ENCODE assay signal across 20 mouse cellular contexts in genomic region chr10:5239680-5240079, GRCm38 (mm10).
A peak's percentile ranks its signal among the peaks of the same experiment; 100 is the strongest.
DNase-seq lines count a peak whose midpoint lies in the region; ATAC-seq lines count a peak whose summit lies in the region.
"Had no signal": no experiment of that assay in that cellular context is flagged by ENCODE, and none has a peak within 500 bp of the region (broad histone marks: within the 10 kb centered on the region; RNA-seq: fewer than 3 reads in every experiment).

No protein-coding gene starts in this region.

- H3K4me3 ChIP-seq in hindbrain, embryonic 11.5 days (ENCODE audit: low read depth, low read length), result no peak overlapping the region
- H3K4me3 ChIP-seq in hindbrain, embryonic 10.5 days, result no peak overlapping the region
- H3K4me3 ChIP-seq in midbrain, embryonic 13.5 days (replicated peaks), result no peak overlapping the region
- no peak overlapping the region for H3K4me3 ChIP-seq in midbrain, embryonic 16.5 days (ENCODE audit: low read depth, low read length)
- H3K4me3 ChIP-seq in forebrain, embryonic 15.5 days, result no peak overlapping the region
- no peak overlapping the region for H3K4me3 ChIP-seq in hindbrain, embryonic 16.5 days (ENCODE audit: low read length)
- H3K4me3 ChIP-seq: embryonic facial prominence, embryonic 15.5 days; erythroblast, embryonic 14.5 days; gastrocnemius, adult 2 months; heart, embryonic 13.5 days had no signal

- 0 out of 2 replicates have a peak, but pooled peaks have one; percentile 28 for ATAC-seq in hindbrain, embryonic 11.5 days (ENCODE audit: low FRiP score)
- peak; percentile 43; the same call in 1 of the 2 replicates for ATAC-seq in midbrain, embryonic 13.5 days
- ATAC-seq in midbrain, embryonic 16.5 days, result no peak
- peak; percentile 36; the same call in 1 of the 2 replicates for ATAC-seq in forebrain, embryonic 15.5 days (replicated peaks)
- peak; percentile 45; the same call in 1 of the 2 replicates for ATAC-seq in hindbrain, embryonic 16.5 days
- ATAC-seq: intestine, embryonic 16.5 days had no signal

- H3K9me3 ChIP-seq in hindbrain, embryonic 11.5 days (ENCODE audit: control insufficient read depth, low read length), result no peaks in the 10 kb centered on the region
- no peaks in the 10 kb centered on the region for H3K9me3 ChIP-seq in hindbrain, embryonic 10.5 days
- H3K9me3 ChIP-seq in midbrain, embryonic 13.5 days, result no peaks in the 10 kb centered on the region
- H3K9me3 ChIP-seq in midbrain, embryonic 16.5 days (replicated peaks; ENCODE audit: control insufficient read depth, low read length, poor library complexity, severe bottlenecking), result no peaks in the 10 kb centered on the region
- no peaks in the 10 kb centered on the region for H3K9me3 ChIP-seq in forebrain, embryonic 15.5 days
- no peaks in the 10 kb centered on the region for H3K9me3 ChIP-seq in hindbrain, embryonic 16.5 days (ENCODE audit: control insufficient read depth, low read length)
- H3K9me3 ChIP-seq: embryonic facial prominence, embryonic 15.5 days; heart, embryonic 13.5 days had no signal

- intact Hi-C loops in heart, postnatal 25 days (cut with DNase I), result no loop called here

- no peak overlapping the region for H3K27ac ChIP-seq in hindbrain, embryonic 11.5 days (ENCODE audit: low read depth, low read length)
- H3K27ac ChIP-seq in hindbrain, embryonic 10.5 days, result no peak overlapping the region
- H3K27ac ChIP-seq in midbrain, embryonic 13.5 days, result no peak overlapping the region
- no peak overlapping the region for H3K27ac ChIP-seq in midbrain, embryonic 16.5 days (ENCODE audit: low read length)
- H3K27ac ChIP-seq in forebrain, embryonic 15.5 days (replicated peaks), result no peak overlapping the region
- no peak overlapping the region for H3K27ac ChIP-seq in hindbrain, embryonic 16.5 days (ENCODE audit: low read depth, low read length)
- H3K27ac ChIP-seq: embryonic facial prominence, embryonic 15.5 days; gastrocnemius, adult 2 months; heart, embryonic 13.5 days had no signal

- H3K36me3 ChIP-seq in hindbrain, embryonic 11.5 days (ENCODE audit: control insufficient read depth, insufficient read depth, low read length), result no peaks in the 10 kb centered on the region
- no peaks in the 10 kb centered on the region for H3K36me3 ChIP-seq in hindbrain, embryonic 10.5 days
- H3K36me3 ChIP-seq in midbrain, embryonic 13.5 days, result no peaks in the 10 kb centered on the region
- H3K36me3 ChIP-seq in midbrain, embryonic 16.5 days (ENCODE audit: control insufficient read depth, insufficient read depth, low read length), result no peaks in the 10 kb centered on the region
- no peaks in the 10 kb centered on the region for H3K36me3 ChIP-seq in forebrain, embryonic 15.5 days
- H3K36me3 ChIP-seq in hindbrain, embryonic 16.5 days (ENCODE audit: control insufficient read depth, insufficient read depth, low read length), result no peaks in the 10 kb centered on the region

- no peak for DNase-seq in hindbrain, embryonic 11.5 days (ENCODE audit: low spot score)
- no peak for DNase-seq in hindbrain, embryonic 10.5 days (ENCODE audit: low spot score)
- no peak for DNase-seq in heart, postnatal 25 days (ENCODE audit: low spot score)
- DNase-seq: adrenal gland, adult 2 months; adrenal gland, postnatal 25 days; cerebellum, postnatal 10 days; embryo, embryonic 11 days; gastrocnemius, postnatal 25 days; heart, adult 11 months; heart, postnatal 4 days; kidney, adult 2 months had no signal

- H3K4me1 ChIP-seq in hindbrain, embryonic 11.5 days (replicated peaks; ENCODE audit: control insufficient read depth, insufficient read depth, low read length), result no peaks in the 10 kb centered on the region
- H3K4me1 ChIP-seq in hindbrain, embryonic 10.5 days (replicated peaks), result peaks cover 7% of the 10 kb centered on the region; the same call in 1 of the 2 replicates
- H3K4me1 ChIP-seq in midbrain, embryonic 13.5 days (replicated peaks), result no peaks in the 10 kb centered on the region
- no peaks in the 10 kb centered on the region for H3K4me1 ChIP-seq in midbrain, embryonic 16.5 days (ENCODE audit: control insufficient read depth, insufficient read depth, low read length)
- peaks cover 3% of the 10 kb centered on the region; the same call in 1 of the 2 replicates for H3K4me1 ChIP-seq in forebrain, embryonic 15.5 days
- H3K4me1 ChIP-seq in hindbrain, embryonic 16.5 days (ENCODE audit: control insufficient read depth, insufficient read depth, low read depth, low read length), result no peaks in the 10 kb centered on the region
- H3K4me1 ChIP-seq: heart, embryonic 13.5 days had no signal

- 61% methylated on average over 4 of the region's 4 CpGs for WGBS in hindbrain, embryonic 11.5 days
- 70% methylated on average over 4 of the region's 4 CpGs for WGBS in hindbrain, embryonic 10.5 days
- WGBS in midbrain, embryonic 13.5 days, result 63% methylated on average over 4 of the region's 4 CpGs
- 60% methylated on average over 4 of the region's 4 CpGs for WGBS in midbrain, embryonic 16.5 days
- WGBS in forebrain, embryonic 15.5 days, result 36% methylated on average over 4 of the region's 4 CpGs
- 37% methylated on average over 4 of the region's 4 CpGs for WGBS in hindbrain, embryonic 16.5 days

- H3K4me2 ChIP-seq in hindbrain, embryonic 11.5 days (replicated peaks; ENCODE audit: low read depth, low read length), result no peak overlapping the region
- no peak overlapping the region for H3K4me2 ChIP-seq in midbrain, embryonic 13.5 days (replicated peaks)
- no peak overlapping the region for H3K4me2 ChIP-seq in midbrain, embryonic 16.5 days (ENCODE audit: low read length)
- no peak overlapping the region for H3K4me2 ChIP-seq in forebrain, embryonic 15.5 days (replicated peaks)
- H3K4me2 ChIP-seq in hindbrain, embryonic 16.5 days (ENCODE audit: low read length), result no peak overlapping the region
- H3K4me2 ChIP-seq: embryonic facial prominence, embryonic 15.5 days; heart, embryonic 13.5 days had no signal

- no peaks in the 10 kb centered on the region for H3K27me3 ChIP-seq in hindbrain, embryonic 11.5 days (ENCODE audit: control insufficient read depth, insufficient read depth, low read length)
- H3K27me3 ChIP-seq in hindbrain, embryonic 10.5 days (ENCODE audit: insufficient read depth, poor library complexity, severe bottlenecking), result no peaks in the 10 kb centered on the region
- H3K27me3 ChIP-seq in midbrain, embryonic 13.5 days, result no peaks in the 10 kb centered on the region
- H3K27me3 ChIP-seq in midbrain, embryonic 16.5 days (ENCODE audit: control insufficient read depth, insufficient read depth, low read depth, low read length), result no peaks in the 10 kb centered on the region
- no peaks in the 10 kb centered on the region for H3K27me3 ChIP-seq in forebrain, embryonic 15.5 days
- no peaks in the 10 kb centered on the region for H3K27me3 ChIP-seq in hindbrain, embryonic 16.5 days (replicated peaks; ENCODE audit: control insufficient read depth, insufficient read depth, low read length)
- H3K27me3 ChIP-seq: embryonic facial prominence, embryonic 15.5 days; heart, embryonic 13.5 days had no signal

- H3K9ac ChIP-seq in hindbrain, embryonic 11.5 days (ENCODE audit: low read depth, low read length), result no peak overlapping the region
- no peak overlapping the region for H3K9ac ChIP-seq in midbrain, embryonic 13.5 days (replicated peaks)
- H3K9ac ChIP-seq in midbrain, embryonic 16.5 days (ENCODE audit: low read depth, low read length), result no peak overlapping the region
- no peak overlapping the region for H3K9ac ChIP-seq in forebrain, embryonic 15.5 days (replicated peaks)
- no peak overlapping the region for H3K9ac ChIP-seq in hindbrain, embryonic 16.5 days (ENCODE audit: low read depth, low read length)
- H3K9ac ChIP-seq: embryonic facial prominence, embryonic 15.5 days; heart, embryonic 13.5 days had no signal
